Mouse (Mus musculus): ENCODE data around the gene Gk5.

- TF ChIP-seq CTCF (IDR thresholded peaks at IDR 0.05; ENCODE audit: low read depth) (no peak), EP300 (IDR thresholded peaks at IDR 0.05; ENCODE audit: low read depth) (no peak)
Observed at GRCm38 (mm10) chr9:96134470-96134869, 15.3 kb downstream of the Gk5 start.
